In genomic region chrX:77733930-77734536, GRCm38 (mm10) we compare ENCODE assay signal across 16 mouse cellular contexts.
A peak's percentile ranks its signal among the peaks of the same experiment; 100 is the strongest.
DNase-seq lines count a peak whose midpoint lies in the region; ATAC-seq lines count a peak whose summit lies in the region.
"Had no signal": no experiment of that assay in that cellular context is flagged by ENCODE, and none has a peak within 500 bp of the region (broad histone marks: within the 10 kb centered on the region; RNA-seq: fewer than 3 reads in every experiment).

No protein-coding gene starts in this region.

- no peak overlapping the region for H3K4me3 ChIP-seq in forebrain, embryonic 13.5 days
- H3K4me3 ChIP-seq in forebrain, embryonic 12.5 days (replicated peaks): no peak overlapping the region
- H3K4me3 ChIP-seq: limb, embryonic 10.5 days had no signal

- no peak overlapping the region for H3K4me2 ChIP-seq in forebrain, embryonic 13.5 days
- no peak overlapping the region for H3K4me2 ChIP-seq in forebrain, embryonic 12.5 days
- H3K4me2 ChIP-seq: liver, embryonic 11.5 days; midbrain, embryonic 11.5 days had no signal

- H3K4me1 ChIP-seq in forebrain, embryonic 13.5 days: no peaks in the 10 kb centered on the region
- no peaks in the 10 kb centered on the region for H3K4me1 ChIP-seq in forebrain, embryonic 12.5 days
- H3K4me1 ChIP-seq: limb, embryonic 10.5 days had no signal

- peak; percentile 10 for DNase-seq in kidney, postnatal 10 days
- no peak for DNase-seq in kidney, adult 18-20 months
- peak; percentile 69 for DNase-seq in Muller cell, postnatal 12 days (ENCODE audit: inconsistent ontology term)
- DNase-seq in retina, embryonic 14.5 days (ENCODE audit: low spot score): peak; percentile 16
- DNase-seq in urinary bladder, postnatal 10 days (ENCODE audit: low spot score): no peak
- DNase-seq in cerebellum, adult 9-10 months: no peak
- DNase-seq: cerebellum, postnatal 25 days; gastrocnemius, postnatal 25 days; lung, adult 2 months; lung, postnatal 4 days; thymus, adult 18-20 months had no signal

- H3K27ac ChIP-seq in forebrain, embryonic 13.5 days: no peak overlapping the region
- H3K27ac ChIP-seq in forebrain, embryonic 12.5 days: no peak overlapping the region
- H3K27ac ChIP-seq: limb, embryonic 10.5 days had no signal

- 63% methylated on average over 9 of the region's 9 CpGs for WGBS in forebrain, embryonic 13.5 days
- WGBS in forebrain, embryonic 12.5 days: 57% methylated on average over 9 of the region's 9 CpGs

- H3K27me3 ChIP-seq in forebrain, embryonic 13.5 days: no peaks in the 10 kb centered on the region
- H3K27me3 ChIP-seq in forebrain, embryonic 12.5 days: no peaks in the 10 kb centered on the region

- peak; percentile 33; the same call in 1 of the 2 replicates for ATAC-seq in forebrain, embryonic 13.5 days
- no peak for ATAC-seq in forebrain, embryonic 12.5 days (ENCODE audit: low FRiP score)

- no peak overlapping the region for H3K9ac ChIP-seq in forebrain, embryonic 13.5 days
- H3K9ac ChIP-seq in forebrain, embryonic 12.5 days: no peak overlapping the region

- no peaks in the 10 kb centered on the region for H3K36me3 ChIP-seq in forebrain, embryonic 13.5 days (ENCODE audit: poor library complexity, severe bottlenecking)
- H3K36me3 ChIP-seq in forebrain, embryonic 12.5 days (replicated peaks): no peaks in the 10 kb centered on the region
- H3K36me3 ChIP-seq: limb, embryonic 10.5 days had no signal

- no peaks in the 10 kb centered on the region for H3K9me3 ChIP-seq in forebrain, embryonic 13.5 days (replicated peaks)
- H3K9me3 ChIP-seq in forebrain, embryonic 12.5 days: no peaks in the 10 kb centered on the region
- H3K9me3 ChIP-seq: limb, embryonic 10.5 days had no signal

Comparison
In these comparisons a context has a peak if more than half of its experiments do, and no peak if none do; other contexts are left out.
1. DNase-seq: peak in kidney, postnatal 10 days (single experiment), Muller cell, postnatal 12 days (single experiment) and retina, embryonic 14.5 days (single experiment); none in kidney, adult 18-20 months (single experiment), urinary bladder, postnatal 10 days (single experiment) and cerebellum, adult 9-10 months (single experiment).